Mouse (Mus musculus) cortical plate, adult 2 months (tissue): ENCODE data around the gene Rasal2.

ENCODE experiments used
- CTCF ChIP-seq: fragments of 200-500 bp; IDR thresholded peaks from 2 replicates; pipeline ENCODE4 v1.5.1; 2011; ENCODE audit warnings: mild to moderate bottlenecking, control low read depth, low read length; ENCODE audit not compliant: insufficient read depth; ENCODE audit errors: extremely low read depth
- POLR2A ChIP-seq: fragments of 200-500 bp; IDR thresholded peaks from 2 replicates; pipeline ENCODE4 v1.6.1; 2011; ENCODE audit warnings: mild to moderate bottlenecking, low read length, control low read depth; ENCODE audit not compliant: insufficient read depth; ENCODE audit errors: extremely low read depth

DNA sequence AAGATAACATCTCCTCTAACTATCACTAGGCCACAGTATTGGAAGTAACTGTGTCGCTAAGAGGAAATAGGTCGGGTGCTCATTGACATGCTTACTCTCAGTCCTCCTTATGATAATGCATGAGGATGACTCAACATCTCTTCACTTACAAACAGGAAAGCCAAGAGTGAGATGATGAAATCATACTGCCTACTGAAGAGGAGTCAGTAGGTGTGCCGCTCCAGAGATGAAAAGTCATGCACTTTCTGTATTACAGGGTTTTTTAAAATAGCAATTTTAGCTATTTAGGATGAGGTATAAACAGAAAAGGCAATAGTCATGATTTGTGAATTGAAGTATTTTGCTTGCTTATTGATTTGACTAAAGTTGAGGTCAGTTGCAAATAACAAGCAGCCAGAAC, 164.3 kb downstream of the Rasal2 start:
- TF ChIP-seq CTCF = no peak
- TF ChIP-seq POLR2A = no peak
